Mouse (Mus musculus): Measurements from ENCODE around the gene Spon2. TPM values are rescaled to one million over a fixed set of nuclear protein-coding genes. Genes with fewer than 3 reads are reported as not detected.

The Spon2 gene
- polyA plus RNA-seq, 1 experiment: 5.5 TPM

DNA sequence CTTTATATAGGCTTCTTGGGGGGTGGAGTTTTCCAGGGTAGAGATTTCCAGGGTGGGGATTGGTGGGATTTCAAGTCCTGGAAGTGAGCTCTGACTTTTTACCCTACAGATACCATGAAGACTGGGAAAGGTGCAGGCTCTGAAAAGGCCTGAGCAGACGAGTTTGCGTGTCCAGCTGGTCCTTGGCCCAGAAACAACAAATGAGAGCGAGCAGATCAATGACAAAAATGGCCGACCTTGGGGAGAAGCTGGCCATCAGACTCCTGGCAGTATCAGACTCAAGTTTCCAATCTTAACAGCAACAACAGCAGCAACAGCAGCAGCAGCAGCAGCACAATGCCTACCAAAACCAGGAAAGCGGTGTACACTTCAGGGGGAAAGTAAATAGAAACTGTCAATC lies 7.4 kb upstream of the Spon2 start:
- Histone ChIP-seq H3K4me2 (ENCODE audit: low read depth) (no peak overlapping the region), H3K4me3 (no peak overlapping the region), H3K79me2 (ENCODE audit: control insufficient read depth, insufficient read depth) (no peaks in the 10 kb centered on the region), H3K36me3 (ENCODE audit: control insufficient read depth, insufficient read depth) (no peaks in the 10 kb centered on the region), H3K27me3 (ENCODE audit: control insufficient read depth, insufficient read depth, insufficient read length) (no peaks in the 10 kb centered on the region), H3ac (ENCODE audit: control insufficient read depth, insufficient read length) (no peak overlapping the region)
- TF ChIP-seq POLR2A (IDR thresholded peaks at IDR 0.05; ENCODE audit: insufficient read length, low read depth): no peak
- no peak for TF ChIP-seq CEBPB (IDR thresholded peaks at IDR 0.05; ENCODE audit: insufficient read depth, poor library complexity, severe bottlenecking)
- no peak for TF ChIP-seq MYOG (IDR thresholded peaks at IDR 0.05; ENCODE audit: control insufficient read depth in 1 of 3, insufficient read depth in 1 of 3, insufficient read length in 2 of 3, low read depth in 2 of 3)
- TF ChIP-seq MYOD1 (IDR thresholded peaks at IDR 0.05; ENCODE audit: control insufficient read depth in 1 of 3, insufficient read length in 2 of 3, low read depth in 2 of 3): no peak
- TF ChIP-seq TCF3 (IDR thresholded peaks at IDR 0.05; ENCODE audit: insufficient read length, low read depth): no peak
- TF ChIP-seq E2F4 (IDR thresholded peaks at IDR 0.05; ENCODE audit: insufficient read depth): no peak
- no peak for TF ChIP-seq REST (IDR thresholded peaks at IDR 0.05; ENCODE audit: insufficient read depth, insufficient read length)
- no peak for TF ChIP-seq POLR2AphosphoS2 (IDR thresholded peaks at IDR 0.05; ENCODE audit: insufficient read length, low read depth)
- no peak for TF ChIP-seq MAX (IDR thresholded peaks at IDR 0.05; ENCODE audit: low read depth)
- no peak for TF ChIP-seq USF1 (IDR thresholded peaks at IDR 0.05; ENCODE audit: low read depth)
- no peak for TF ChIP-seq SRF (IDR thresholded peaks at IDR 0.05; ENCODE audit: control insufficient read depth, insufficient read length, low read depth)
- no peak for TF ChIP-seq TCF12 (IDR thresholded peaks at IDR 0.05; ENCODE audit: insufficient read depth, poor library complexity, severe bottlenecking)

DNA sequence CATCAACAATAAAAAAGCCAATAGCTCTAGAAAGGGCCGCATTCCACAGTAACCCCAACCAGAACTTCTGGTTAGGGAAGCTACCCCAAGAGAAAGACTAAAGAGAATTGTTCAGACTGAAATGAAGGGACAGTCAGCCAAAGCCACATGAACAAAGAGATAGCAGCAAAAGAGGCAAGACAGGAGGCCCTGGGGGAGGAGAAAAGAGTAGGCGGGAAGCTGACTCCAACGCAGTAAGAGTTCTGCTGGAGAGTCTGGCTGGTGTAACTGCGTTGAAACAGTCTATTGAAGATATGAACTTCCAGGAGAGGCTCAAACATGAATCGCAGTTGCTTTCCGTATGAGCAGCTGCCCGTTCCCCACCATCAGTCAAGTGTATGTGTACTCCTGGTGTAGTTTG lies 6.2 kb upstream of the Spon2 start:
- Histone ChIP-seq H3K4me3 (no peak overlapping the region), H3K4me2 (ENCODE audit: low read depth) (no peak overlapping the region), H3K79me2 (ENCODE audit: control insufficient read depth, insufficient read depth) (no peaks in the 10 kb centered on the region), H3ac (ENCODE audit: control insufficient read depth, insufficient read length) (no peak overlapping the region), H3K36me3 (ENCODE audit: control insufficient read depth, insufficient read depth) (no peaks in the 10 kb centered on the region), H3K27me3 (ENCODE audit: control insufficient read depth, insufficient read depth, insufficient read length) (no peaks in the 10 kb centered on the region)
- no peak for TF ChIP-seq USF1 (IDR thresholded peaks at IDR 0.05; ENCODE audit: low read depth)
- TF ChIP-seq CEBPB (IDR thresholded peaks at IDR 0.05; ENCODE audit: insufficient read depth, poor library complexity, severe bottlenecking): no peak
- no peak for TF ChIP-seq MAX (IDR thresholded peaks at IDR 0.05; ENCODE audit: low read depth)
- TF ChIP-seq TCF12 (IDR thresholded peaks at IDR 0.05; ENCODE audit: insufficient read depth, poor library complexity, severe bottlenecking): no peak
- TF ChIP-seq POLR2A (IDR thresholded peaks at IDR 0.05; ENCODE audit: insufficient read length, low read depth): no peak
- no peak for TF ChIP-seq REST (IDR thresholded peaks at IDR 0.05; ENCODE audit: insufficient read depth, insufficient read length)
- no peak for TF ChIP-seq SRF (IDR thresholded peaks at IDR 0.05; ENCODE audit: control insufficient read depth, insufficient read length, low read depth)
- TF ChIP-seq E2F4 (IDR thresholded peaks at IDR 0.05; ENCODE audit: insufficient read depth): no peak
- TF ChIP-seq POLR2AphosphoS2 (IDR thresholded peaks at IDR 0.05; ENCODE audit: insufficient read length, low read depth): no peak
- TF ChIP-seq MYOD1 (IDR thresholded peaks at IDR 0.05; ENCODE audit: control insufficient read depth in 1 of 3, insufficient read length in 2 of 3, low read depth in 2 of 3): no peak

DNA sequence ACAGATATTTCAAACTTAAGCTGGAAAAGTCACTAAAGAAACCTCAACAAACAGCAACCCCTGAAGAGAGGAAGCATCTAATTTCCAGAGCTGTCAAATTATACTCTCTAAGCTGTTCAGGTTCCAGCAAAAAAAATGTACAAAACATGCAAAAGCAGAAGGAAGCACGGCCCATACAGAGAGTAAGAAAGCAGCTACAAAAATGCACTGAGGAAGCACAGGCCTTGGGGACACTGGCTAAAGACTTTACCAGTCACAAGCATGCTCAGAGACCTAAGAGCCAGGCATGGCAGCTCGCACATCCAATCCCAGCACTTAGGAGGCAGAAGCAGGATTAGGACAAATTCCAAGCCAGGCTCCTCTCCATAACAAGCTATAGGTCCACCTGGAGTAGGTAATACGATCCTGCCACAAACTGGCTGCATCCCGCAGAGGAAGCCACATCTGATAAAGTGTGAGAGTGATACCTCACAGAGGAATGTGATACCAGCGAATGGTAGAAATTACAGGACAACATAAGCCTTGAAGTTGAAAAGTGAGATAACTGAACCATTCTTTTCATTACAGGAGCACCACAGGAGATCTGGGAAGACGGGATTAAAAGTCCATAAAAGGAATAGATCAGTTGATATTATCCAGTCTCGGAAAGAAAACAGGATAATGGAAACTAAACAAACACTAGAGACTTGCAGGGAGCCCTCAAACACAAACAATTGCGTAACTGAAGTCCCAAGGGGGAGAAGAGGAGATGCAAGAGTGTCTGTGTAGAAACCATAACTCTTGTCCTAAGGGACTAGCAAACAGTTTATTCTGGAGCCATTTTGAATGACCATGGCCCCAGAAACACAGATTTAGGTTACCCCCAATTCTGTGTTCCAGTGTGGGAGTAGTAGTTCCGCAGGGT lies 4.8 kb upstream of the Spon2 start:
- no peaks in the 10 kb centered on the region for H3K79me2 ChIP-seq (ENCODE audit: control insufficient read depth, insufficient read depth)
- no peak overlapping the region for H3ac ChIP-seq (ENCODE audit: control insufficient read depth, insufficient read length)
- TF ChIP-seq CEBPB (IDR thresholded peaks at IDR 0.05; ENCODE audit: insufficient read depth, poor library complexity, severe bottlenecking): peak; percentile 78
- TF ChIP-seq MYOG (IDR thresholded peaks at IDR 0.05; ENCODE audit: control insufficient read depth in 1 of 3, insufficient read depth in 1 of 3, insufficient read length in 2 of 3, low read depth in 2 of 3): no peak
- no peak for TF ChIP-seq E2F4 (IDR thresholded peaks at IDR 0.05; ENCODE audit: insufficient read depth)
- H3K27me3 ChIP-seq (ENCODE audit: control insufficient read depth, insufficient read depth, insufficient read length): no peaks in the 10 kb centered on the region
- H3K4me2 ChIP-seq (ENCODE audit: low read depth): no peak overlapping the region
- no peak overlapping the region for H3K4me3 ChIP-seq
- no peaks in the 10 kb centered on the region for H3K36me3 ChIP-seq (ENCODE audit: control insufficient read depth, insufficient read depth)

DNA sequence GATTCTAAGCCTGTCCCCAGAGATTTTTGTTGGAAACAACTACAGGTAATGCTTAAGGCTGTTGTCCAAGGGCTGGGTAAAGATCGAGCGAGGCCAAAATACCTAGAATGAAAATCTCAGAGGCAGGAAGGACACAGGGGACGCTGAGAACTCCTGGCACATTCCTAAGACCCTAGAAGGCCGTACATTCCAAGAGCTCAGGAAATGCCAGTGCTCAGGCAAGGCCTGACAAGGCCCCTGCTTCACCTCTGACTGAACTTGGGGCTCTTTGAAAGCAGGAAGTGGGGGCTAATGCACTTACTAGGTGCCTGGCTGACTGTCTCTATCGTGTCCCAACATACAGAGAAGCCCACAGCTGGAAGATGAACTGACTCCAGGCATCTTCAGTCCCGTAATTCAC lies 4.1 kb upstream of the Spon2 start:
- Histone ChIP-seq H3ac (ENCODE audit: control insufficient read depth, insufficient read length) (no peak overlapping the region), H3K79me2 (ENCODE audit: control insufficient read depth, insufficient read depth) (no peaks in the 10 kb centered on the region), H3K4me3 (no peak overlapping the region), H3K4me2 (ENCODE audit: low read depth) (no peak overlapping the region), H3K36me3 (ENCODE audit: control insufficient read depth, insufficient read depth) (no peaks in the 10 kb centered on the region), H3K27me3 (ENCODE audit: control insufficient read depth, insufficient read depth, insufficient read length) (no peaks in the 10 kb centered on the region)
- no peak for TF ChIP-seq E2F4 (IDR thresholded peaks at IDR 0.05; ENCODE audit: insufficient read depth)
- no peak for TF ChIP-seq USF1 (IDR thresholded peaks at IDR 0.05; ENCODE audit: low read depth)
- TF ChIP-seq MYOD1 (IDR thresholded peaks at IDR 0.05; ENCODE audit: control insufficient read depth in 1 of 3, insufficient read length in 2 of 3, low read depth in 2 of 3): no peak
- TF ChIP-seq MYOG (IDR thresholded peaks at IDR 0.05; ENCODE audit: control insufficient read depth in 1 of 3, insufficient read depth in 1 of 3, insufficient read length in 2 of 3, low read depth in 2 of 3): no peak
- TF ChIP-seq REST (IDR thresholded peaks at IDR 0.05; ENCODE audit: insufficient read depth, insufficient read length): no peak
- TF ChIP-seq CEBPB (IDR thresholded peaks at IDR 0.05; ENCODE audit: insufficient read depth, poor library complexity, severe bottlenecking): no peak
- no peak for TF ChIP-seq TCF3 (IDR thresholded peaks at IDR 0.05; ENCODE audit: insufficient read length, low read depth)
- no peak for TF ChIP-seq MAX (IDR thresholded peaks at IDR 0.05; ENCODE audit: low read depth)
- no peak for TF ChIP-seq SRF (IDR thresholded peaks at IDR 0.05; ENCODE audit: control insufficient read depth, insufficient read length, low read depth)
- no peak for TF ChIP-seq POLR2A (IDR thresholded peaks at IDR 0.05; ENCODE audit: insufficient read length, low read depth)
- TF ChIP-seq POLR2AphosphoS2 (IDR thresholded peaks at IDR 0.05; ENCODE audit: insufficient read length, low read depth): no peak
- no peak for TF ChIP-seq TCF12 (IDR thresholded peaks at IDR 0.05; ENCODE audit: insufficient read depth, poor library complexity, severe bottlenecking)
